Mouse (Mus musculus) layer of hippocampus, postnatal 25 days (tissue): ENCODE data around the gene St3gal3. TPM values are rescaled to one million over a fixed set of nuclear protein-coding genes. Genes with fewer than 3 reads are reported as not detected.

Source experiments
- DNase-seq, 2 experiments: peaks; one replicate each; pipeline ENCODE4 v3.0.0; 2022; ENCODE audit warnings: mixed read lengths in 2 of 2, low spot score in 1 of 2; ENCODE audit errors: extremely low spot score in 1 of 2
- total RNA-seq, 2 experiments: library from RNA; stranded (reverse); gene quantifications; 2 replicates each; pipeline ENCODE4 v1.2.3; 2021

St3gal3 gene
- total RNA-seq, 2 experiments from 2014 or later = 43.0 to 46.6 TPM

DNA sequence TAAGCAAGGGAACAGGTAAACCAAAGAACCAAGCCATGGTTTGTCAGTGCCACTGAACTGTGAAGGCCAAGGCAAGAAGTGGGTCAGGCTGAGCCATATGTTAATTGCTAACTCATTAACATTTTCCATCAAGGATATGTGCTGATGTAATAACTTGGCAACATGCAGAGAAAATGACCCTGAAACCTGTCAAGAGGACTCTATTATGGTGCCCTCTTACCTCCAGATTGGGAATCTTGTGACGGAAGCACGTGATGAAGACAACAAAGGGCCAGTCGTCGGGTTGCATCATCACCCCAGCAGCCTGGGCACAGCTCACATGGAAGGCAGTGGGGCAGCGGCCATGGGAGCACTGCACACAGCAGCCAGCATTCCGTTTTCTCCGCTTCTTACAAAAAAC lies 9.0 kb upstream of the St3gal3 start:
- no peak for DNase-seq

DNA sequence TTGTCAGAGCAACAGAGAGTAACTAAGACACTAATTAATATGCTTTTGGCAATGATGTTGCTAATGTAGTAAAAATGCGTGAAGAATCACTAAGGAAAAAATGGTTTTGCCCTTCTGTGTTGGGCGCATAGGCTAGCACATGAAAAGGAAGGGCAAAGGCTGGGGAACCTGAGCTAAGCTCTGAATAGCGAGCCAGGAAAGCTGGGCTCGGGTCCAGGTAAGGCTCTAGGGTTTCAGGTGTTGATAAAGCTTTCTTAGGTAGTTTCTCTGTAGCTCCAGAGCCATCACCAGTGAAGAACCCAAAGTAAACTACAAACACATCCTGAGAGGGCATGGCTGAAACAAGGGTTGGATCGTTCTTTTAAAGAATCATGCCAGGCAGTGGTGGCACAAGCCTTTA lies 6.8 kb upstream of the St3gal3 start:
- DNase-seq = no peak

DNA sequence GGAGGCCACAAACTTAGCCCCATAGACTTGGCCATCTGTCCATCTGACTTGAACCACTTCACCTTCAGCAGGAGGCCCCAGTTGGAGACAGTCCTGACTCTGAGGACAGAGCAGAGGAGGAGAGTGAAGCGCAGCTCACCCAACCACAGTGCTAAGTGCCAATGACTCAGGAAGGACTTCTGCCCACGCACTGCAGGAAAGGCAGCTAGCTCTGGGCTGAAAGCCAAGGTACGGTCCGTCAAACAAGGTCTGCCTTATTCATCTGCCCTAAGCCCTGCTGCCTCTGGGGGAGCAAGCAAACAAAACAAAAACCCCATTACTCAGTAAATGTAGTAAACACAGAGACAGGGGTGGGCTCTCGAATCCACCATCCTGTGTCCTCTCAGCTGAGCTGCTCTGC lies 4.2 kb upstream of the St3gal3 start:
- no peak for DNase-seq

DNA sequence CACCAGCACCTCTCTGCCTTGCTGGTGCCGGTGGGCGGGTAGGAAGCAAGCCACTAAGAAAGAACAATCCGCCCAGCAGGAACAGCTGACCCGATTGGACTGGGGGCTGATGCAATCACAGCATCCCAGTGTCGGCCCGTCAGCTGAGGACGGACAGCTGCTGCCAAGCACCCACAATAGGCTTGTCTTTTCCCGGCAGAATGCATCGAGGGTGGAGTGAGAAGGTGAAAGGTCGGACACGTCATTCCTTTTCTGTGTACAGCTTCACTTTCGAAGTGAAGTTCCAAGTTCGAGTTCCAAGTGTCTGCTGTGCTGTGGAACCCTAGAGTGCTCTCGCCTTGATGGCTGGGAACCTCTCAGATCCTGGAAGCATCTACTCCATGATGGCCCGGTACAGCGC lies 3.1 kb upstream of the St3gal3 start:
- DNase-seq = no peak

DNA sequence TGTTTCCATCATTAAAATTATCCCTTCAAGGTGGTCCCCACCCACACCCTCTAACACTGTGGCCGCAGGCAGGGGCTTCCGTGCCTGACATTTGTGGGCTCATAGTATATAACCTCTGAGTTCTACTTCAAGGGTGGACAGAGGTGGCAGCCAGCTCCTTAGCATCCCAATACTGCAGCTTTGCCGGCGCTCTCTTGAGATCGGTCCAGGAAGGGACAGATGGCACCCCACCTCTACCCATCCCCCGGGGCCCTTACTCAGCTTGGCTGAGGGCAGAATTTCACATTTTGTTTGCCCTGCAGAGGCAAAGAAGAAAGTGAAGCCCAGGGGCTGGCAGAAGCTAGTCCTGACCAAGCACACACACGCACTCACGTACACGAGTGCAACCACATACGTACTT lies 2.6 kb upstream of the St3gal3 start:
- DNase-seq = no peak

DNA sequence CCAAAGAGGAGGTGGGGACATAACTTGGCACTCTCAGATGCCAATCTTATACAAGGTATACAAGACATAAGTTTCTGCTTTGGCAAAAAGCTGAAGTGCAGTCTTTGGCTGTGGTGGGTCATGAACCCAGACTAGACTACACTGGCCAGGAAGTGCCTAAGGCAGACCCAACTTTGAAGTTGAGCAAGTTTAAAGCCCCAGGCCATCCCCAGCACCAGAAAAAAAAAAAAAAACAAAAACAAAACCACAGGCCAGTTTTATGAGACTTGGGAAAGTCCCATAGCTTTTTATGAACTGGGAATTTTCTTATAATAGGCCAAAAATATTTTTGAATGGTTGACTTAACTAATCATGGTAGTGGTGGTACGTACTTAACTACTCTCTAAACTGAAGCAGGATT lies 700 bp upstream of the St3gal3 start:
- no peak for DNase-seq

DNA sequence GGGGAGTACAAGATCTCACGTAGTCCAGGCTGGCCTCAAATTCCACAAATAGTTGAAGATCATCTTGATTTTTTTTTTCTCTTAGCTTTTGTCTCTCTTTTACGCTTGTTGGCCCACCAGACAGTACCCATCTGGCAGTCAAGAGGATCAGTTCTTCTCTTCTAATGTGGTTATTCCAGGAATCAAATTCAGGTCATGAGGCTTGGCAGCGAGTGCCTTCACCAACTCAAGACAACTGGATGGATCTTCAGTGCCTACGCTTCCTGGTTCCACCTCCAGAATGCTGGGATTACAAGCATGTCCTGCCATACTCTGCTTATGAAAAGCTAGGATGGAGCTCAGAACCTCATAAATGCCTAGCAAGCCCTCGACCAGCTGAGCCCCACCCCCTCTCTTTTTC lies 3.4 kb downstream of the St3gal3 start:
- DNase-seq = no peak

DNA sequence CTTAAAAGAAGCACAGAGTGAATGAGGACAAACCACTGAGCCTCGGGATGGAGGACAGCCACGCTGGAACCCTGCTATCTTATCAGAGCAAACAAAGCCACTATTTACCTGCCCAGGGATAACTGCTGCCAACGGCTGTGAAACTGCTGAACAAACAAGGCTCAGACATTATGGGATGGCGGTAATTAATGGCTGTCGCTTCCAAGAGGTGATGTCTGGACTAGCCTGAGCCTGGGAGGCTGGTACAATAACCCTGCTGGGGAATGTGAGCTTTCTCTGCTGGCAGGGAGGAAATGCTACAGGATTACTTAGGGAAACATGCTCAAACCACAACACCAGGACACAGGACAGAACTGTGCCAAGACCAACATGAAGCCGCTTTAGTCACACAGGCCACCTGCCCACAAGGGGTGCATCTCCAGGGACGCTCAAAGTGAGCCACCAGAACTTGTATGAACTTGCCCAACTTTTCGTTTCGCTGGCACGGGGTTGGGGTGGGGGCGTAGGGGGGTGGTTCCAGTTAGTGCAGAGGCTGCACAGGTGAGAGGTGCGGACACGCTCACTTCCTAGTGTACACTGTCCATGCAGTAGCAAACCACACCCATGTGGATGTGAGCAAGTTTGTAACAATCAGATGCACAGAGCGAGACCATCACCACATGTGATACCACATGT lies 11.5 kb downstream of the St3gal3 start:
- no peak for DNase-seq

DNA sequence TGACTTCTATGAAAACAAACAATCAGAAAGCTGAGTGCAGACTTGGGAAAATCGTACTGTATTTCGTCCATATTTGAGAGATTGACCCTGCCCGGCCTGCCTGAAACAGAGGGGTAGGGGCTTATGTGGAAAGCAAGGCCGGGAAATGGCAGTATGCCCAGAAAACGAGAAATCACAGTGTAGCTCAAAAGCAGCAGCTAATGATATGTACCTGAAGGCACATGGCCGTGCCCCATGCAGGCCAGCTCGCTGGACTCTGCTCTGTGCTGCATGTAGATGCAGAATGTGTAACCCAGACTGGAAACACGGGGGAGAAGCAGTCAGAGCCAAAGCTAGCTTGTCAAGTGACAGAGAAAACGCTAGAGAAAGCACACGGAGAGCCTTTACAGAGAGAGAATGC lies 12.6 kb downstream of the St3gal3 start:
- no peak for DNase-seq

DNA sequence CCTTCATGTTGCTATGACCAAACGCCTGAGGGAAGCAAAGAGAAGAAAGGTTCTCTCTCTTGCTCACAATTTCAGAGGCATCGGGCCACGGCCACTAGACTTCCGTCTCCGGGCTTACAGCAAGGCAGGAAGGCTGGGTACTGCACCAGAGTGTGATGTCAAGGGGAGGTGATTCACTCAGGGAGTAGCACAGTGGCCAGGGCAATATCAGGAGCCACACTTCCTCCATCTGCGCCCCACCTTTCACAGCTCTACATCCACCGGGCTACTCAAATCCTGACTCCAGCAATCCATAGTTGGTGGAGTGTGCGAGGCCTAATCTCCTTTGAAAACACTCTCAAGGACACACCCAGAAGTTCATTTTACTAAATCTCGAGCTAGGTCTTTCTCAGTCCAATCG lies 17.1 kb downstream of the St3gal3 start:
- DNase-seq = no peak

DNA sequence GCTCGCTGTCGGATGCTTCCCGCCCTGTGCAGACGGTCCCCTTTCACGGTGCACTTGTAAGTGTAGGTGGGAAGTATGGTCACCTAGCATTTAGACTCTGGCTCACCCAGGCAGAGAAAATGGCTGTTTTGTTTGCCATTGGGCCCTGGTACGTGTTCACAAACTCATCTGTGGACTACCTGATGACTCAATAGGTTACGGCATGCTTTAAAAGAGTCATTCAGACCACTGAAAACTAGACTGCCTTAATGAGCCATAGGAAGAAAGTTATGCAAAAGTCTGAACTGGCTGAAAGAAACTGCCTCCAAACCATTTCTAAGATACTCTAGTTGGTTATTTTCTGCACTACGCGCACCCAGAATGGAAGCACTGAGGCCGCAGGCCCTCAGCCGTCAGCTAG lies 18.6 kb downstream of the St3gal3 start:
- DNase-seq = no peak

DNA sequence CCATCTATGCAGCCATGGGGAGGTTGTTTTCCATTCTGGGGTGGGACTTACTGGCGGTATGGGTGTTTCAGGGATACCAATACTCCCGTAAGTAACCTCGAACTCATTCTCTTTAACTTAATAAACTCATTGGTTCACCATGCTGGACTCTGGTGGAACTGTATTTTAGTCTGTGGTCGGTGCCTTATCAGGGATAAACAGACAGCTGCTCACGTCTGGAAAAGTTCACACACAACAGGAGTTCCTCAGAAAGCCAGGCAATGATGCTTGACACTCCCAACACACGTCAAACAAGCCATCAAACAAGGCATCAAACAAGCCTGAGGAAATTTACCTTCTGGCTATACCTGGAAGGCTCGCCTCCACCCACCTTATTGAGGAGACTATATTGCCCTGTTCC lies 19.6 kb downstream of the St3gal3 start:
- DNase-seq = no peak

DNA sequence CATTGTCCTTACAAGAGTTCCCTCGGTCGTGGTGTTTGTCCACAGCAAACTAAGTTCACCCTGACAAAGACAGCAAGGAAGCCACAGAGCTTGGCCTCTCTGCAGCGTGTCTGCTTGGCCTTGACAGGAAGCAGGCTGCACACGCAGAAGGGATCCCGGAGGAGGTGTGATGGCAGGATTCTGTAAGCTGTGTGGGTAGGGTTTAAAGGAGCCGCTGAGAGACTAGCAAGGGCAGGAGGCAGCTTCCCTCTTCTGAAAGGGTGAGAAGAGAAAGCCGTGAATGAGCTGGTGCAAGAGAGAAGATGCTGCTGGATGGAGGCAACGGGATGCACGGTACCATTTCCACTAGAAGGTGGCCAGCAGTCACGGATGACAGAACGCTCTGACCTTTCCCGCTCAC lies 22.1 kb downstream of the St3gal3 start:
- no peak for DNase-seq

DNA sequence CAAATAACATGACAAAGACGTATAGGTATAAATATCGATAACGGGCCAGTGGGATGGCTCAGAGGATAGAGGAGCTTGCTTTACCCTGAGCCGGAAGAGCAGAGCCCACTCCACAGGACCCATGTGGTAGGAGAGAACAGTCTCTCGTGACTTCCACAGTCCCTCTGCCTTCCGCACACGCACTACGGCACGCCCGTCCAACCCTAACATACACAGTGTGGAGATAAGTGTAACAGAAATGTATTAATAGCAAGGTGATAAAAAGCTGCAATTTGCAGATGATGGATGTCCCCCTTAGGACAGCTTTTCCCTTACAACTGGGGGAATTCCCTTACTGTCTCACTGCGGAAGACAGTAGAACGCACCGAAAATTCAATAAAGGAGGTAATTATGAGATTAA lies 25.1 kb downstream of the St3gal3 start:
- DNase-seq = no peak

DNA sequence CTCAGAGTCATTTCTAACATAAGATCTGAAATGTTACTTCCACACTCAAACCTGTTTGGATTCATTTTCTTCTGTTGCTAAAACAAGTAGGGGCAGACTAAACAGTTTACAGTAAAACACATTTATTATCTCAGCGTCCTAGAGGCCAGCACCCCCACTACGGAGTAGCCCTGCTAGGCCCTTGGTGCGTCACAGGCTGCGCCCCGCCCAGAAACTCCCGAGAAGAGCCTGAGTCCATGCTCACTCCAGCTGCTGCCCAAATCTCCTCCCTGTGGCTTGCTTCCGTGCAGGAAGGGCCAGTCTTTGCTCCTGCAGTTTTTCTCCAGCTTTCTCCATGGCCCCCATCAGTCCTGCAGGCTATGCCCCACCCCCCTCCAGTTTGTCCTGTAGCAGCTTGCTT lies 25.9 kb downstream of the St3gal3 start:
- DNase-seq = no peak

DNA sequence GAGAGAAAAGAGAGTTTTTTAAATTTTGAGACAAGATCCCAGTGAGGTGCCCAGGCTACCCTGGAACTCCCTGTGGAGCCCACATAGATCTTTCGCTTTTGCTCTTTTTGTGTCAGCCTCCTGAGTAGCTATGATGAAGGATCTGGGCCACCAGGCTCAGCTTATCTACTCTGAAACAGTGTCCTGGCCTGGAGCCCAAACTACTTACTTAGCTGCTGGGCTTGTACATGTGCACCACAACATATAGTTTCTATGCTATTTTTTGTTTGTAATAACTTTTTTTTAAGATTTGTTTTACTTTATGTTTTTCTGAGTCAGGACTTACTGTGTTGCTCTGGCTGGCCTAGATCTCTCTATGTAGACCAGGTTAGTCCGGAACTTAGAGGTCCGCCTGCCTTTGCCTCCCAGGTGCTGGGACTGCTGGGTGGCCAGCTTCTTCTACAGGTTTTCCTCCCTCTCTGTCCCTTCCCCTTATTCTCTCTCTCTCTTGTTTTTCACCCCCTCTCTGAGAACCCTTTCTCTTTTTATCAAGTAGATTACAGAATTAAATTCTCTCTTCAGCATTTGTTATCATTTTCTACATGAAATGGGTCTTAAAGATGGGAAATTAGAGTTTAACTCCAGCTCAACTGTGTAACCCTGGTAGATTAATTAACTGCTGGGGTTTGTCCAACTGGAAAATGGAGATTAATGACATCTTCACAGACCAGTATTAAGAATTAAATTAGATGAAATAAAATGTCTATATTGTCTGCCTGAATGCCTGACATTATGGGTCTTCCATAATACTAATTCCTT lies 29.3 kb downstream of the St3gal3 start:
- DNase-seq = no peak

DNA sequence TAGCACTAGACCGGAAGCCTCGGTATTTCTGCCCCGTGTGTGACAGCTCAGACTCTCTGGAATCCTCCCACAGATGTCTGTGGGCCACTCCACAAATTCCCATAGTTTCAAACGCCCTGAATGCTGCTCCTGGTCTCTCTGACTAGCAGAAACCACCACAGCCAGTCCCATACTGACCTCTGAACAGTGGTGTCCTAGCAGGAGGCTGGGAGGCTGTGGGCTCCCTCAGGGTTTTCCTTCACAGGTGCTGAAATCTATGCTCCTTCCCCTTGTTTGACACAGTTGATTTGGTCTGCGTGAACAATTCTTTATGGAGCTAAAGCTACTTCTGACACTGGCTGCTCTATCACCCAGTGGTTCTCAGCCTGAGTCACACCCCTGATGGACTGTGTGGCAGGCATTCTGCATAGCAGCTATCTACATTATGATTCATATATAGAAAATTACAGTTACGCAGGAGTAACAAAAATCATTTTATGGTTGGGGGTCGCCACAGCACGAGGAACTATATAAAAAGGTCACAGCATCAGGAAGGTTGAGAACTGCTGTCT lies 31.4 kb downstream of the St3gal3 start:
- no peak for DNase-seq

DNA sequence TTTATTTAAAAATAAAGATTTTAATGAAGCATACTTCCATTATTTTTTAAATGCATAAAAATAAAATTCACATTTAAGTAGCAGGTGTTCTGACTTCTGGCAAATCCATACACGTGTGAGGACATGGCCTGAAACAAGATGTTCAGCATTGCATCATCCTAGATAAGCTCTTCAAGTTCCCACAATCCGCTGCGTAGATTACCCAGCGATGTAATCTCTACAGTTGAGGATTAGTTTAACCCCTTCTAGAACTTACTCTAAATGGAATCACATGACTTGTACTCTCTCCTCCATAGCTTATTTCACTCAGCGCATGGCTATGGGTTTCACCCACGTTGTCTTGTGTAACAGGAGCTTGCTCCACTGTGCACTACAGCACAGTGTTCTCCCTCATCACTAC lies 33.2 kb downstream of the St3gal3 start:
- no peak for DNase-seq

DNA sequence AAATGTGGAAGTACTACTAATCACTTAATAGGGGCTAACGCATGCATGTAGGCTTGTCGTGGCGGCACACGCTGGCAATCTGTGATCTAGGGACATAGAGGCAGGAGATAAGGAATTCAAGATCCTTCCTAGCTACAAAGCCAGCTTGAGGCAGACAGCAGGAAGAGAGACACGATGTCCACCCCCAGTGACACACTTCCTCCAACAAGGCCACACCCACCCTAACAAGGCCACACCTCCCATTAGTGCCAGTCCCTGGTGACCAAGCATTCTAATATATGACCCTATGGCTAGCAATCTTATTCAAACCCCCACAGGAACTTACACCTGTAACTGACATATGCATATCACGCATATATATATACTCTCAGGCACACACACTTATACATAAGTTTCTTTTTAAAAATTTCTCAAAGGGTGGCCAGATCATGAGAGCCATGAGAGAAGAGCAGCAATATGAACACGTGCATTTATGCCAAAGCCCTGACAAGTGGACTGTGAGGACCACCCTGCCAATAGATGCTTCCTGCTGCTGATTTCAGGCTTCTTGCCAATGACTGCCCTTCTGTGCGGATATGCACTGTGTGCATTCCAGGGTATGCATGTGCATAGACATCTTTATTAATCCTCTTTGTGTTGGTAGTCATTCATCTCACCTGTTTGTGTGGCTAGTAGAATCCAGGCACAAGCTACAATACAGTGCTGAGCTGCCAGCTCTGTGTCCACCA lies 34.9 kb downstream of the St3gal3 start:
- DNase-seq = no peak

DNA sequence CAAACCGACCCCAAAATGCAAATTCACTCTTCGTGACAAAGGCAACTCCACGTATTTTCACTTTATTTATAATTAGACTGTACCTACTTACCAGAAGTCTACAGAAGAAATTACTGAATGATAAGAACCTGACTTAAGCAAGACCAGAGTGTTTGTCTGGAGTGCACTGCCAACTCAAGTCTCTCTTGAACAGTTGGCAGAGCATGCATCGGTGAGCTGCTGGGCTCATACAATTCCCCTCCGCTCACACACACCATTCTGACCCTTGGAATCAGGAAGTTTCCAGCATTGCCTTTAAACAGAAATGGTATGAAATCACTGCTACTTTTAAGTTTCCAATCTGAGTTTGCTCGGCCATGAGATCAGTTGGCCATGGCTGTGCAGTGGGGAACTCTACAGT lies 36.1 kb downstream of the St3gal3 start:
- DNase-seq = no peak

DNA sequence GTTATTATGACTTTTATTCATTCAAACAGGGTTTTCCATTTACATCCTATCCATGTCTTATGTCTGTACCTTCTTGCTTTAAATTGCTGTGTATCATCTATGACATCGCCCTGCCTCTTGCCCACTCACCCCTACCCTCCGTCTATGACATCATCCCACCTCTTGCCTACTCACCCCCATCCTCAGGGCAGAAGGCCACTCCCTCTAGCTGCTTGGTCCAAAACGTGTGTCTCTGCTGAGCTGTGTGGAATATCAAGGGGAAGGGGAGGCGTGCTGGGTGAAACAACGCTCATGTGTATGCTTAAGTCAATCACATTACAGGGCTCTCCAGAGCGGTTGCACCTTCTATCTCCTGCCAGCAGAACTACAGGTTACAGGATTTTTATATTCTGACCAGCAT lies 38.6 kb downstream of the St3gal3 start:
- DNase-seq = no peak
